Mouse (Mus musculus) kidney, postnatal 25 days (tissue): ENCODE measurements around the gene Ythdf2.
"Not testable (repeated sequence)": the region's sequence is repeated elsewhere in the genome, so short reads cannot be mapped to it uniquely, and the experiment has no call there.

Experiments
- DNase-seq, 2 experiments: peaks; one replicate each; pipeline ENCODE4 v3.0.0; 2021; ENCODE audit warnings: mixed read lengths in 2 of 2

Ythdf2 gene

GRCm38 (mm10) chr4:132211953-132212734 lies at the start of gene Ythdf2:
Ythdf2 (minus strand) TSS chr4:132212303.
- DNase-seq: peak; percentile 97 to 99

GRCm38 (mm10) chr4:132260404-132261379 lies 48.6 kb upstream of the Ythdf2 start:
- DNase-seq: peak; percentile 24 to 84

GRCm38 (mm10) chr4:132259248-132259647 lies 47.1 kb upstream of the Ythdf2 start:
- no peak for DNase-seq

- DNase-seq: no peak
These were observed 44.3 kb upstream of the Ythdf2 start for GRCm38 (mm10) chr4:132256384-132256783.

- no peak for DNase-seq
These were observed 42.9 kb upstream of the Ythdf2 start for GRCm38 (mm10) chr4:132254986-132255385.

GRCm38 (mm10) chr4:132253622-132254021 lies 41.5 kb upstream of the Ythdf2 start:
- DNase-seq: no peak

GRCm38 (mm10) chr4:132253128-132253527 lies 41.0 kb upstream of the Ythdf2 start:
- DNase-seq: no peak

- no peak for DNase-seq
These were observed 39.5 kb upstream of the Ythdf2 start for GRCm38 (mm10) chr4:132251596-132251995.

- no peak for DNase-seq
These were observed 35.4 kb upstream of the Ythdf2 start for GRCm38 (mm10) chr4:132247451-132247997.

- DNase-seq: no peak
These were observed 33.5 kb upstream of the Ythdf2 start for GRCm38 (mm10) chr4:132245643-132246042.

- no peak for DNase-seq
These were observed 29.1 kb upstream of the Ythdf2 start for GRCm38 (mm10) chr4:132241208-132241607.

GRCm38 (mm10) chr4:132240367-132240766 lies 28.3 kb upstream of the Ythdf2 start:
- DNase-seq: no peak

GRCm38 (mm10) chr4:132238356-132238755 lies 26.3 kb upstream of the Ythdf2 start:
- DNase-seq: no peak

- DNase-seq: no peak
These were observed 22.6 kb upstream of the Ythdf2 start for GRCm38 (mm10) chr4:132234710-132235109.

GRCm38 (mm10) chr4:132230422-132230821 lies 18.3 kb upstream of the Ythdf2 start:
- DNase-seq: no peak

GRCm38 (mm10) chr4:132222001-132222400 lies 9.9 kb upstream of the Ythdf2 start:
- DNase-seq: peak in 1 of 2 experiments; percentile 13

- DNase-seq: not testable (repeated sequence)
These were observed 6.3 kb upstream of the Ythdf2 start for GRCm38 (mm10) chr4:132218439-132218838.

GRCm38 (mm10) chr4:132217781-132218180 lies 5.7 kb upstream of the Ythdf2 start:
- DNase-seq: no peak

- DNase-seq: no peak
These were observed 4.5 kb upstream of the Ythdf2 start for GRCm38 (mm10) chr4:132216602-132217001.

GRCm38 (mm10) chr4:132214847-132215246 lies 2.7 kb upstream of the Ythdf2 start:
- no peak for DNase-seq

- peak; percentile 16 to 51 for DNase-seq
These were observed 786 bp downstream of the Ythdf2 start for GRCm38 (mm10) chr4:132211091-132211942.

GRCm38 (mm10) chr4:132210325-132210724 lies 1.8 kb downstream of the Ythdf2 start:
- DNase-seq: no peak
